Mouse (Mus musculus): ENCODE results near the gene Iqcd. TPM values are rescaled to one million over a fixed set of nuclear protein-coding genes. Genes with fewer than 3 reads are reported as not detected.

Gene Iqcd
- polyA plus RNA-seq, 1 experiment: 0.44 TPM

GRCm38 (mm10) chr5:120621078-120621765 is 32.4 kb downstream of the Iqcd start:
- TF ChIP-seq POLR2A (IDR thresholded peaks at IDR 0.05; ENCODE audit: low read depth, low read length): no peak
- no peak for TF ChIP-seq CTCF (IDR thresholded peaks at IDR 0.05; ENCODE audit: borderline replicate concordance, insufficient read depth, low read length)
- no peak overlapping the region for H3K27ac ChIP-seq (ENCODE audit: insufficient read depth, low read length)
- H3K4me1 ChIP-seq (ENCODE audit: control insufficient read depth, insufficient read depth, low read length): no peaks in the 10 kb centered on the region
- H3K4me3 ChIP-seq (ENCODE audit: insufficient read depth, low read length): no peak overlapping the region

- Histone ChIP-seq H3K4me1 (ENCODE audit: control insufficient read depth, insufficient read depth, low read length) (no peaks in the 10 kb centered on the region), H3K27ac (ENCODE audit: insufficient read depth, low read length) (no peak overlapping the region), H3K4me3 (ENCODE audit: insufficient read depth, low read length) (no peak overlapping the region)
- TF ChIP-seq POLR2A (IDR thresholded peaks at IDR 0.05; ENCODE audit: low read depth, low read length): no peak
- no peak for TF ChIP-seq CTCF (IDR thresholded peaks at IDR 0.05; ENCODE audit: borderline replicate concordance, insufficient read depth, low read length)
These were observed 33.0 kb downstream of the Iqcd start for GRCm38 (mm10) chr5:120621846-120622197.

- H3K4me1 ChIP-seq (ENCODE audit: control insufficient read depth, insufficient read depth, low read length): no peaks in the 10 kb centered on the region
- H3K4me3 ChIP-seq (ENCODE audit: insufficient read depth, low read length): no peak overlapping the region
- no peak for TF ChIP-seq CTCF (IDR thresholded peaks at IDR 0.05; ENCODE audit: borderline replicate concordance, insufficient read depth, low read length)
- no peak for TF ChIP-seq POLR2A (IDR thresholded peaks at IDR 0.05; ENCODE audit: low read depth, low read length)
- H3K27ac ChIP-seq (ENCODE audit: insufficient read depth, low read length): no peak overlapping the region
These were observed 33.5 kb downstream of the Iqcd start for GRCm38 (mm10) chr5:120622198-120622851.

GRCm38 (mm10) chr5:120624427-120624826 is 35.6 kb downstream of the Iqcd start:
- H3K4me3 ChIP-seq (ENCODE audit: insufficient read depth, low read length): no peak overlapping the region
- TF ChIP-seq CTCF (IDR thresholded peaks at IDR 0.05; ENCODE audit: borderline replicate concordance, insufficient read depth, low read length): no peak
- TF ChIP-seq POLR2A (IDR thresholded peaks at IDR 0.05; ENCODE audit: low read depth, low read length): no peak
- no peak overlapping the region for H3K27ac ChIP-seq (ENCODE audit: insufficient read depth, low read length)
- no peaks in the 10 kb centered on the region for H3K4me1 ChIP-seq (ENCODE audit: control insufficient read depth, insufficient read depth, low read length)

GRCm38 (mm10) chr5:120626399-120626798 is 37.6 kb downstream of the Iqcd start:
- Histone ChIP-seq H3K27ac (ENCODE audit: insufficient read depth, low read length) (no peak overlapping the region), H3K4me1 (ENCODE audit: control insufficient read depth, insufficient read depth, low read length) (no peaks in the 10 kb centered on the region), H3K4me3 (ENCODE audit: insufficient read depth, low read length) (no peak overlapping the region)
- TF ChIP-seq POLR2A (IDR thresholded peaks at IDR 0.05; ENCODE audit: low read depth, low read length): no peak
- TF ChIP-seq CTCF (IDR thresholded peaks at IDR 0.05; ENCODE audit: borderline replicate concordance, insufficient read depth, low read length): no peak

- no peak for TF ChIP-seq POLR2A (IDR thresholded peaks at IDR 0.05; ENCODE audit: low read depth, low read length)
- TF ChIP-seq CTCF (IDR thresholded peaks at IDR 0.05; ENCODE audit: borderline replicate concordance, insufficient read depth, low read length): no peak
- H3K4me1 ChIP-seq (ENCODE audit: control insufficient read depth, insufficient read depth, low read length): no peaks in the 10 kb centered on the region
- no peak overlapping the region for H3K27ac ChIP-seq (ENCODE audit: insufficient read depth, low read length)
- no peak overlapping the region for H3K4me3 ChIP-seq (ENCODE audit: insufficient read depth, low read length)
These were observed 38.9 kb downstream of the Iqcd start for GRCm38 (mm10) chr5:120627515-120628300.

- Histone ChIP-seq H3K27ac (ENCODE audit: insufficient read depth, low read length) (no peak overlapping the region), H3K4me3 (ENCODE audit: insufficient read depth, low read length) (no peak overlapping the region), H3K4me1 (ENCODE audit: control insufficient read depth, insufficient read depth, low read length) (no peaks in the 10 kb centered on the region)
- no peak for TF ChIP-seq CTCF (IDR thresholded peaks at IDR 0.05; ENCODE audit: borderline replicate concordance, insufficient read depth, low read length)
- TF ChIP-seq POLR2A (IDR thresholded peaks at IDR 0.05; ENCODE audit: low read depth, low read length): no peak
These were observed 39.8 kb downstream of the Iqcd start for GRCm38 (mm10) chr5:120628624-120629023.

GRCm38 (mm10) chr5:120631128-120631527 is 42.3 kb downstream of the Iqcd start:
- Histone ChIP-seq H3K4me1 (ENCODE audit: control insufficient read depth, insufficient read depth, low read length) (no peaks in the 10 kb centered on the region), H3K27ac (ENCODE audit: insufficient read depth, low read length) (no peak overlapping the region), H3K4me3 (ENCODE audit: insufficient read depth, low read length) (no peak overlapping the region)
- TF ChIP-seq POLR2A (IDR thresholded peaks at IDR 0.05; ENCODE audit: low read depth, low read length) (no peak), CTCF (IDR thresholded peaks at IDR 0.05; ENCODE audit: borderline replicate concordance, insufficient read depth, low read length) (no peak)

GRCm38 (mm10) chr5:120631892-120632291 is 43.1 kb downstream of the Iqcd start:
- no peaks in the 10 kb centered on the region for H3K4me1 ChIP-seq (ENCODE audit: control insufficient read depth, insufficient read depth, low read length)

GRCm38 (mm10) chr5:120634131-120634530 is 45.3 kb downstream of the Iqcd start, which contains the start of gene Cfap73:
Gene Cfap73 (minus strand): TSS chr5:120634235.
- Histone ChIP-seq H3K4me1 (ENCODE audit: control insufficient read depth, insufficient read depth, low read length) (no peaks in the 10 kb centered on the region), H3K27ac (ENCODE audit: insufficient read depth, low read length) (no peak within 1 kb of the TSS)
- TF ChIP-seq CTCF (IDR thresholded peaks at IDR 0.05; ENCODE audit: borderline replicate concordance, insufficient read depth, low read length): no peak
- no peak for TF ChIP-seq POLR2A (IDR thresholded peaks at IDR 0.05; ENCODE audit: low read depth, low read length)

More at GRCm38 (mm10) chr5:120631892-120632291, 43.1 kb downstream of the Iqcd start:
- H3K27ac ChIP-seq (ENCODE audit: insufficient read depth, low read length): no peak overlapping the region
- no peak overlapping the region for H3K4me3 ChIP-seq (ENCODE audit: insufficient read depth, low read length)
- no peak for TF ChIP-seq POLR2A (IDR thresholded peaks at IDR 0.05; ENCODE audit: low read depth, low read length)
- no peak for TF ChIP-seq CTCF (IDR thresholded peaks at IDR 0.05; ENCODE audit: borderline replicate concordance, insufficient read depth, low read length)

More at GRCm38 (mm10) chr5:120634131-120634530, 45.3 kb downstream of the Iqcd start, which contains the start of gene Cfap73:
- no peak within 1 kb of the TSS for H3K4me3 ChIP-seq (ENCODE audit: insufficient read depth, low read length)

Data from embryonic fibroblast, embryonic 13.5 days (primary cell).